In genomic region chr4:51978962-51979361, GRCm38 (mm10) we compare ENCODE assay signal across 24 mouse cellular contexts.
DNase-seq lines count a peak whose midpoint lies in the region; ATAC-seq lines count a peak whose summit lies in the region.
"Had no signal": no experiment of that assay in that cellular context is flagged by ENCODE, and none has a peak within 500 bp of the region (broad histone marks: within the 10 kb centered on the region; RNA-seq: fewer than 3 reads in every experiment).

No protein-coding gene starts in this region.

- H3K27me3 ChIP-seq in forebrain, embryonic 12.5 days: no peaks in the 10 kb centered on the region
- no peaks in the 10 kb centered on the region for H3K27me3 ChIP-seq in forebrain, embryonic 11.5 days (ENCODE audit: control insufficient read depth, insufficient read depth, low read length)
- H3K27me3 ChIP-seq in midbrain, embryonic 14.5 days (ENCODE audit: control insufficient read depth, insufficient read depth, low read length): no peaks in the 10 kb centered on the region
- H3K27me3 ChIP-seq in midbrain, embryonic 15.5 days (replicated peaks): no peaks in the 10 kb centered on the region
- H3K27me3 ChIP-seq: heart, embryonic 12.5 days; hindbrain, embryonic 12.5 days; limb, embryonic 15.5 days; lung, embryonic 15.5 days; neural tube, embryonic 15.5 days had no signal

- WGBS in forebrain, embryonic 12.5 days: 70% methylated on average over 8 of the region's 8 CpGs
- 79% methylated on average over 8 of the region's 8 CpGs for WGBS in forebrain, embryonic 11.5 days
- 90% methylated on average over 8 of the region's 8 CpGs for WGBS in midbrain, embryonic 14.5 days
- 78% methylated on average over 8 of the region's 8 CpGs for WGBS in midbrain, embryonic 15.5 days

- H3K9ac ChIP-seq in forebrain, embryonic 12.5 days: no peak overlapping the region
- no peak overlapping the region for H3K9ac ChIP-seq in forebrain, embryonic 11.5 days (ENCODE audit: low read length)
- no peak overlapping the region for H3K9ac ChIP-seq in midbrain, embryonic 14.5 days (replicated peaks; ENCODE audit: low read length)
- no peak overlapping the region for H3K9ac ChIP-seq in midbrain, embryonic 15.5 days
- H3K9ac ChIP-seq: heart, embryonic 12.5 days; hindbrain, embryonic 12.5 days; limb, embryonic 15.5 days; liver, embryonic 14.5 days; lung, embryonic 15.5 days; neural tube, embryonic 15.5 days had no signal

- no peak for DNase-seq in forebrain, embryonic 11.5 days (ENCODE audit: low spot score)
- DNase-seq in midbrain, embryonic 14.5 days: peak; percentile 2
- DNase-seq in left cerebral cortex, postnatal 25 days (ENCODE audit: low spot score in 2 of 2): peak; percentile 33 to 52
- peak; percentile 42 for DNase-seq in right cerebral cortex, postnatal 4 days
- DNase-seq in kidney, postnatal 14 days: no peak
- DNase-seq in cerebellum, postnatal 36 days: no peak
- DNase-seq: adrenal gland, postnatal 14 days; cerebellum, adult 9-11 months; gastrocnemius, postnatal 25 days; heart, adult 18-20 months; heart, postnatal 10 days; kidney, adult 18-20 months; lung, postnatal 36 days; thymus, postnatal 25 days had no signal

- H3K4me3 ChIP-seq in forebrain, embryonic 12.5 days (replicated peaks): no peak overlapping the region
- H3K4me3 ChIP-seq in forebrain, embryonic 11.5 days (ENCODE audit: low read depth, low read length): no peak overlapping the region
- H3K4me3 ChIP-seq in midbrain, embryonic 14.5 days (replicated peaks; ENCODE audit: low read depth, low read length): no peak overlapping the region
- H3K4me3 ChIP-seq in midbrain, embryonic 15.5 days: no peak overlapping the region
- H3K4me3 ChIP-seq: heart, embryonic 12.5 days; hindbrain, embryonic 12.5 days; limb, embryonic 15.5 days; lung, embryonic 15.5 days; neural tube, embryonic 15.5 days had no signal

- no peak overlapping the region for H3K4me2 ChIP-seq in forebrain, embryonic 12.5 days
- H3K4me2 ChIP-seq in forebrain, embryonic 11.5 days (ENCODE audit: low read depth, low read length, severe bottlenecking): no peak overlapping the region
- H3K4me2 ChIP-seq in midbrain, embryonic 14.5 days (ENCODE audit: low read length): no peak overlapping the region
- H3K4me2 ChIP-seq in midbrain, embryonic 15.5 days: no peak overlapping the region
- H3K4me2 ChIP-seq: heart, embryonic 12.5 days; hindbrain, embryonic 12.5 days; limb, embryonic 15.5 days; lung, embryonic 15.5 days; neural tube, embryonic 15.5 days had no signal

- H3K4me1 ChIP-seq in forebrain, embryonic 12.5 days: no peaks in the 10 kb centered on the region
- no peaks in the 10 kb centered on the region for H3K4me1 ChIP-seq in forebrain, embryonic 11.5 days (replicated peaks; ENCODE audit: control insufficient read depth, insufficient read depth, low read length)
- H3K4me1 ChIP-seq in midbrain, embryonic 14.5 days (ENCODE audit: control insufficient read depth, insufficient read depth, low read length): no peaks in the 10 kb centered on the region
- no peaks in the 10 kb centered on the region for H3K4me1 ChIP-seq in midbrain, embryonic 15.5 days
- H3K4me1 ChIP-seq: heart, embryonic 12.5 days; hindbrain, embryonic 12.5 days; limb, embryonic 15.5 days; lung, embryonic 15.5 days; neural tube, embryonic 15.5 days had no signal

- ATAC-seq in forebrain, embryonic 12.5 days (ENCODE audit: low FRiP score): peak; percentile 36; the same call in 1 of the 2 replicates
- ATAC-seq in forebrain, embryonic 11.5 days (replicated peaks; ENCODE audit: low FRiP score): no peak
- ATAC-seq in midbrain, embryonic 14.5 days (ENCODE audit: low FRiP score, low TSS enrichment): no peak
- ATAC-seq in midbrain, embryonic 15.5 days (replicated peaks): no peak
- ATAC-seq: inflammation-experienced regulatory T-cells, adult 6 months had no signal

- intact Hi-C loops in left cerebral cortex, postnatal 25 days (cut with DNase I): no loop called here

- no peak overlapping the region for H3K27ac ChIP-seq in forebrain, embryonic 12.5 days
- no peak overlapping the region for H3K27ac ChIP-seq in forebrain, embryonic 11.5 days (ENCODE audit: low read depth, low read length)
- no peak overlapping the region for H3K27ac ChIP-seq in midbrain, embryonic 14.5 days (replicated peaks; ENCODE audit: low read depth, low read length)
- H3K27ac ChIP-seq in midbrain, embryonic 15.5 days: no peak overlapping the region
- H3K27ac ChIP-seq: hindbrain, embryonic 12.5 days; kidney, postnatal 0 days; limb, embryonic 15.5 days; liver, embryonic 14.5 days; lung, embryonic 15.5 days; neural tube, embryonic 15.5 days had no signal

- H3K36me3 ChIP-seq in forebrain, embryonic 12.5 days (replicated peaks): no peaks in the 10 kb centered on the region
- no peaks in the 10 kb centered on the region for H3K36me3 ChIP-seq in forebrain, embryonic 11.5 days (ENCODE audit: control insufficient read depth, insufficient read depth, low read length)
- H3K36me3 ChIP-seq in midbrain, embryonic 14.5 days (ENCODE audit: control insufficient read depth, insufficient read depth, low read length): no peaks in the 10 kb centered on the region
- H3K36me3 ChIP-seq in midbrain, embryonic 15.5 days (replicated peaks): no peaks in the 10 kb centered on the region
- H3K36me3 ChIP-seq: heart, embryonic 12.5 days; hindbrain, embryonic 12.5 days; limb, embryonic 15.5 days; lung, embryonic 15.5 days; neural tube, embryonic 15.5 days had no signal

- no peaks in the 10 kb centered on the region for H3K9me3 ChIP-seq in forebrain, embryonic 12.5 days
- no peaks in the 10 kb centered on the region for H3K9me3 ChIP-seq in forebrain, embryonic 11.5 days (ENCODE audit: control insufficient read depth, low read length)
- H3K9me3 ChIP-seq in midbrain, embryonic 14.5 days (ENCODE audit: control insufficient read depth, low read length): no peaks in the 10 kb centered on the region
- H3K9me3 ChIP-seq in midbrain, embryonic 15.5 days: no peaks in the 10 kb centered on the region
- H3K9me3 ChIP-seq: heart, embryonic 12.5 days; hindbrain, embryonic 12.5 days; limb, embryonic 15.5 days; lung, embryonic 15.5 days; neural tube, embryonic 15.5 days had no signal

Comparison
In these comparisons a context has a peak if more than half of its experiments do, and no peak if none do; other contexts are left out.
1. DNase-seq: peak in midbrain, embryonic 14.5 days (single experiment), left cerebral cortex, postnatal 25 days (2 of 2) and right cerebral cortex, postnatal 4 days (single experiment); none in forebrain, embryonic 11.5 days (single experiment), kidney, postnatal 14 days (single experiment) and cerebellum, postnatal 36 days (0 of 2).